Mouse (Mus musculus): ENCODE measurements around the gene Cchcr1. TPM values are rescaled to one million over a fixed set of nuclear protein-coding genes. Genes with fewer than 3 reads are reported as not detected.

The Cchcr1 gene
- total RNA-seq, 2 experiments from 2014 or later: 8.1 to 9.1 TPM

Other genes with a start within 250 kb of the Cchcr1 start
- under 1 TPM; 0.48 to 0.74 TPM for gene H2-Q1, start 196.7 kb upstream of the Cchcr1 start, total RNA-seq (2021)
- gene H2-Q2, start 174.9 kb upstream of the Cchcr1 start, total RNA-seq (2021): 1 to 10 TPM in 1 of 2 experiments, under 1 TPM in 1; 0.48 to 2.2 TPM
- gene H2-Q4, start 137.5 kb upstream of the Cchcr1 start, total RNA-seq (2021): 1 to 10 TPM in 1 of 2 experiments, under 1 TPM in 1; 0.85 to 1.4 TPM
- gene H2-Q6, start 92.2 kb upstream of the Cchcr1 start, total RNA-seq (2021): not detected
- gene H2-Q7, start 77.9 kb upstream of the Cchcr1 start, total RNA-seq (2021): under 1 TPM; 0.35 to 0.36 TPM
- gene H2-Q10, start 47.0 kb upstream of the Cchcr1 start, total RNA-seq (2021): under 1 TPM; 0.13 to 0.27 TPM
- under 1 TPM in 1 of 2 experiments, not detected in 1; 0.25 TPM for gene Pou5f1, start 11.1 kb upstream of the Cchcr1 start, total RNA-seq (2021)
- gene Tcf19, start 276 bp upstream of the Cchcr1 start, total RNA-seq (2021): 1 to 10 TPM; 8.6 to 9.5 TPM
- gene Psors1c2, start 16.1 kb downstream of the Cchcr1 start, total RNA-seq (2021): under 1 TPM; 0.55 to 0.72 TPM
- under 1 TPM; 0.68 to 0.79 TPM for gene Cdsn, start 35.0 kb downstream of the Cchcr1 start, total RNA-seq (2021)
- gene 2300002M23Rik, start 50.4 kb downstream of the Cchcr1 start, total RNA-seq (2021): not detected
- not detected for gene Sfta2, start 84.4 kb downstream of the Cchcr1 start, total RNA-seq (2021)
- gene Gm9573, start 109.5 kb downstream of the Cchcr1 start, total RNA-seq (2021): not detected
- gene Mucl3, start 126.6 kb downstream of the Cchcr1 start, total RNA-seq (2021): not detected
- gene Vars2, start 150.5 kb downstream of the Cchcr1 start, total RNA-seq (2021): 10 to 100 TPM; 31.1 to 40.8 TPM
- 10 to 100 TPM; 23.0 to 26.2 TPM for gene Gtf2h4, start 156.6 kb downstream of the Cchcr1 start, total RNA-seq (2021)
- gene Ddr1, start 187.5 kb downstream of the Cchcr1 start, total RNA-seq (2021): 10 to 100 TPM; 46.1 to 52.8 TPM